Mouse (Mus musculus): ENCODE measurements around the gene Uprt.

DNA sequence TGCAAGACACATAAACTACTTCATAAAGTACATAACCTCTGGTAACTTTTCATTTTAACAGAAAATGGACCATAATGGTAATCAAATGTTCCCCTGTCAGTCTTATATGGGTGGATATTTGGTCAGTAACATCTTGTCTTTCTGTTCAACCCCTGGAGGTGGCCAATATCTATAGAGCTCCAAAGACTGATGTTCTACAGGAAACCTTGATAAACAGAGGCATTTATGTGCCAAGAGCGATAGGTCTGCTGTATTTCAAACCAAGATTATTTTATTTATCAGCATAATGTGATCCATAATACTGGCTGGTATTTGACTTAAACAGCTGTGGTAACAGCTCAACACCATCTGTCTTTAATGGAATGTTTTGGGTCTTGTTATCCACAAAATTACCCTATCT, 62.7 kb downstream of the Uprt start:
- no peak for TF ChIP-seq CTCF (IDR thresholded peaks at IDR 0.05; ENCODE audit: low read depth, low read length)
- TF ChIP-seq POLR2A (IDR thresholded peaks at IDR 0.05; ENCODE audit: extremely low read depth, insufficient read depth, low read length), result no peak

All from liver, adult 2 months (tissue).